In genomic region chr15:100654271-100654670, GRCm38 (mm10) we compare ENCODE assay signal across 1 mouse cellular context.
TF ChIP-seq lines count a peak whose summit lies in the region.

No protein-coding gene starts in this region.

TF ChIP-seq in MEL, 35 proteins besides CTCF, POLR2A, EP300 and RAD21:
- TF ChIP-seq MYB (IDR thresholded peaks at IDR 0.05; ENCODE audit: low read depth, low read length) (no peak), USF2 (IDR thresholded peaks at IDR 0.05; ENCODE audit: borderline replicate concordance in 1 of 2, insufficient read depth in 1 of 2, low read depth in 1 of 2, low read length in 2 of 2) (no peak), TAL1 (IDR thresholded peaks at IDR 0.05; ENCODE audit: low read length) (no peak), ZNF384 (IDR thresholded peaks at IDR 0.05; ENCODE audit: low read depth, low read length) (0 out of 2 replicates have a peak, but pooled peaks have one; percentile 2)
